Mouse (Mus musculus): ENCODE results near the gene Zfp511. TPM values are rescaled to one million over a fixed set of nuclear protein-coding genes. Genes with fewer than 3 reads are reported as not detected.

Zfp511 gene
- polyA plus RNA-seq, 1 experiment, result 57.7 TPM

DNA sequence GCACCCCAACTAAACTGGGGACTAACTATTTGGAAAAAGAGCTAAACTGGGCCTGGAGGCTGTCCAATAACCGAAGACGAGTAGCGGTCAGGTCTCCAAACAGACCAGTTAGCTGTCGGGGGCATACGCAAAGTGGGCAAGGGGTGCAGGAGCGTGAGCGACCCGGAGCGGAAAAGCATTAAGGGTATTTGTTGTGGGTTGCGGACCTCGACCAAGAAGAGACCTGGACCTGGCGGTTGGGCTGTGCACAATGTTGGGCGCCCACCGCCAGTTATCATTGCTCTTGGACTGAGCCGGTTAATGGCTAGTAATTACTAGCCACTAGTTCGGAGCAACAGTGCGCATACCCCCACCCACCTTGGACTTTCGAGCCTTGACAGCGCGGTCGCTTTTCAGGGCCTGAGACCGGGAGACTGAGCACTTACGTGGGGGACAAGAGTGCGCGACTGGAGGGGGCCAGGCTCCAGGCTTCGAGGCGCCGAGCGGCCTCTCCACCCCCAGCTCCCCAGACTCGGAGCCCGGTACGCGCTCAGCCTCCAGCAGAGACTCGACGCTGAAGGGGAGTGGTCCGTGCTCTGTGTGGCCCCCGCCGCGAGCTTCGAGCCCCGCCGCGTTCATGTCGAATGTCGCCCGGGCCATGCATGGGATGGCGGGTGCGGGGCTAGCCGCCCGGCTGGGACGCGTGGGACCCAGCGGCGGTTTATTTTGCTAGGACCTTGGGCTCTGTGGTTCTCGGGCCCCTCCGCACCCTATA is 12.3 kb downstream of the Zfp511 start, which contains the start of gene Msx3:
TSS of gene Msx3 (minus strand) at position 729 of the 754 bp plus-strand sequence.
- H3K4me3 ChIP-seq (ENCODE audit: control insufficient read depth, low read depth, low read length), result peak within 1 kb of the TSS; percentile 33
- H3K36me3 ChIP-seq (ENCODE audit: control insufficient read depth, insufficient read depth, low read length), result no peaks in the 10 kb centered on the region
- H3K4me1 ChIP-seq (ENCODE audit: control insufficient read depth, insufficient read depth, low read length), result peaks cover 6% of the 10 kb centered on the region
- TF ChIP-seq POLR2A (IDR thresholded peaks at IDR 0.05; ENCODE audit: control insufficient read depth, low read depth, low read length) (no peak), CTCF (IDR thresholded peaks at IDR 0.05; ENCODE audit: control insufficient read depth, insufficient read depth, insufficient replicate concordance, low read depth, low read length) (no peak)
- no peak within 1 kb of the TSS for H3K27ac ChIP-seq (ENCODE audit: control insufficient read depth, insufficient read depth, low read depth, low read length)
- H3K27me3 ChIP-seq (ENCODE audit: control insufficient read depth, insufficient read depth, low read length), result no peaks in the 10 kb centered on the region; the same call in 1 of the 2 replicates

DNA sequence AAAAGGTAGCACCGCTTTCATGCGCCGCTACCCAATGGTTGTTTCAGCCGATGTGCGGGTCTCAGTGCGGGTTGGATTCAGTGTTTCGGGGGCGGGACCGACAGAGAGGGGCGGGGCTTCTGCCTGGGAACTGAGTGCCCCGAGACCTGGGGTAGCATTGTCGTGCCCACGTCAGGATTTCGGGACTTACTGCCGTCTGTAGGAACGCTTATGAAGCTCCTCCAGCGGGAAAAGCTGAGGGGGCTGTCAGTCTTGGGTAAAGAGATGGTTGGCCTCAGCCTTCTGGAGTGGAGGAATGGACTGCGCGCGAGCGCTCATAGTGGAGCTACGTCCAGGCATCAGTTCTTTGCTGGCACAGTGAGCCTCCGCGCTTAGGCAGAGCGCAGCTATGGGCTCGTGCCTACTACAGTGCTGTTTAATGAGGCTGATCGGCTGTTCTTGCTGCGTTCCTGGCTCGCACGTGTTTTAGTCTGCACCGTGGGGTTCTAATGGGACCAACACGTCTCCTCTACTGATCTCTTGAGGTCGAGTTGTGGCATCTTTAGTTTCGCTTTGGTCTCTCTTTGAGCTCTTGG is 13.0 kb downstream of the Zfp511 start:
- Histone ChIP-seq H3K27me3 (ENCODE audit: control insufficient read depth, insufficient read depth, low read length) (no peaks in the 10 kb centered on the region; the same call in 1 of the 2 replicates), H3K27ac (ENCODE audit: control insufficient read depth, insufficient read depth, low read depth, low read length) (no peak overlapping the region), H3K4me3 (ENCODE audit: control insufficient read depth, low read depth, low read length) (peak overlapping the region; percentile 33), H3K36me3 (ENCODE audit: control insufficient read depth, insufficient read depth, low read length) (no peaks in the 10 kb centered on the region), H3K4me1 (ENCODE audit: control insufficient read depth, insufficient read depth, low read length) (peaks cover 6% of the 10 kb centered on the region)
- no peak for TF ChIP-seq POLR2A (IDR thresholded peaks at IDR 0.05; ENCODE audit: control insufficient read depth, low read depth, low read length)
- no peak for TF ChIP-seq CTCF (IDR thresholded peaks at IDR 0.05; ENCODE audit: control insufficient read depth, insufficient read depth, insufficient replicate concordance, low read depth, low read length)

DNA sequence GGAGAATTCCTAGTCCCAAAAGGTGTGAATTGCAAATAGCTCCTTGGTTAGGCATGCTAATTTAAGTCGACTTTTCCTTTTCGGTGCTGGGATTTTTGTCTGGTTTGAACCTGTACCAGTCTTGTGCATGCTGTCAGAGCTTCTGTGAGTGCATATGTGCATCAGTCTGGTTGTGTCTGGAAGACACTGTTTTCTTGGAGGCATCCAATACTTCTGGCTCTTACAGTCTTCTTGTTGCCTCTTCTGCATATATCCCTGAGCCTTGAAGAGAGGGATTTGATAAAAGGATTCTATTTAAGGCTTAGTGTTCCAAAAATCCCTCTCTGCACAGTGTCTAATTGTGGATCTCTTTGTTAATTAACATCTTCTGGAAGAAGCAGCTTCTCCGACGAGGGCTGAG is 17.9 kb downstream of the Zfp511 start:
- no peak for TF ChIP-seq CTCF (IDR thresholded peaks at IDR 0.05; ENCODE audit: control insufficient read depth, insufficient read depth, insufficient replicate concordance, low read depth, low read length)
- TF ChIP-seq POLR2A (IDR thresholded peaks at IDR 0.05; ENCODE audit: control insufficient read depth, low read depth, low read length), result no peak
- no peaks in the 10 kb centered on the region; the same call in 1 of the 2 replicates for H3K27me3 ChIP-seq (ENCODE audit: control insufficient read depth, insufficient read depth, low read length)
- H3K27ac ChIP-seq (ENCODE audit: control insufficient read depth, insufficient read depth, low read depth, low read length), result no peak overlapping the region
- no peak overlapping the region for H3K4me3 ChIP-seq (ENCODE audit: control insufficient read depth, low read depth, low read length)
- H3K4me1 ChIP-seq (ENCODE audit: control insufficient read depth, insufficient read depth, low read length), result peaks cover 12% of the 10 kb centered on the region
- H3K36me3 ChIP-seq (ENCODE audit: control insufficient read depth, insufficient read depth, low read length), result no peaks in the 10 kb centered on the region

DNA sequence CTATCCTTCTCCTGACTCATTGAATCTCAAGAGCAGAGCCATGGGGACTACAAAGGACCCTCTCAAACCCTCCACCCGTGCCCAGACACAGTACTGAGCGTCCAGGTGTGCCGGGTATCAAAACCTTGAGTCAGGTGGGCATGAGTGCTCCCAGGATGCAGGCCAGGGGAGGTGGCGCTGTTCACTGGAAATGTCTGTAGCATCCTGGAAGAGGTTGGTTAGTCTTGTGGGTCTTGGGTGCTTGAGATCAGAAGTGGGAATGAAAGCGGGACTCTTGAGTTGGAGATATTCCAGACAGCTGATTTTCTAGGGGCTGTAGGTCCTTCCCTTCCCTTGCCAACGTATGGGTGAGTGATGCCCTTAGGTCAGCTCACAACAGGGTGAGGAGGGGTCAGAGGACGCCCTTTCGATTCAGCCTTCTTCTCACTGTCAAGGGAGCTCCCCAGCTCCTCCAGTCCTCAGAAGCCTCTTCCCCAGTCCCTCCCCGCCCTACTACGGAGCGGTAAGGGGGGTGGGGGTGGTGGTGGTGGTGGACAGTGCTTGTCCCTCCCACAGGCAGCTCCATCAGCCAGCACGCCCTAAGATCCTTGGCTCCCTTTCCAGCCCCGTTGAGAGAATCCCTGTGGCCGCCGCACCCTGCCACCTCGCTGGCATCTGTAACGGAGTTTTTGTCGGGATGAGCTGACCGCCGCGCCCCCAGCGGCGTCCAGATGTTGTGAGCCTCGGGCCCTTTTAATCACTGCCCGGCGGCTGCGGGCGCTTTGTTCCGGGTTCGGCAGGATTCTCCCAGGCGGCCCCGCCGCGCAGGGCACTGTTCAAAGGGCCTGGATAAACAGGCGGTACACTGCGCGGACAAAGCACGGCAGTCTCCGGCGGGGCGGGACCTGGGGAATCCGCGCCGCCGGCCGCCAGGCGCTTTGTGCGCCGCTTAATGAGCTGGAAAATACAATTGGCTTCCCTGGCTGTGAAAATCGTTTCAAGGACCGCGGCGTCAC is 21.5 kb downstream of the Zfp511 start:
- Histone ChIP-seq H3K4me3 (ENCODE audit: control insufficient read depth, low read depth, low read length) (no peak overlapping the region; the same call in 1 of the 2 replicates), H3K4me1 (ENCODE audit: control insufficient read depth, insufficient read depth, low read length) (peaks cover 14% of the 10 kb centered on the region), H3K27me3 (ENCODE audit: control insufficient read depth, insufficient read depth, low read length) (no peaks in the 10 kb centered on the region; the same call in 1 of the 2 replicates), H3K27ac (ENCODE audit: control insufficient read depth, insufficient read depth, low read depth, low read length) (no peak overlapping the region), H3K36me3 (ENCODE audit: control insufficient read depth, insufficient read depth, low read length) (no peaks in the 10 kb centered on the region)
- no peak for TF ChIP-seq POLR2A (IDR thresholded peaks at IDR 0.05; ENCODE audit: control insufficient read depth, low read depth, low read length)
- TF ChIP-seq CTCF (IDR thresholded peaks at IDR 0.05; ENCODE audit: control insufficient read depth, insufficient read depth, insufficient replicate concordance, low read depth, low read length), result no peak

DNA sequence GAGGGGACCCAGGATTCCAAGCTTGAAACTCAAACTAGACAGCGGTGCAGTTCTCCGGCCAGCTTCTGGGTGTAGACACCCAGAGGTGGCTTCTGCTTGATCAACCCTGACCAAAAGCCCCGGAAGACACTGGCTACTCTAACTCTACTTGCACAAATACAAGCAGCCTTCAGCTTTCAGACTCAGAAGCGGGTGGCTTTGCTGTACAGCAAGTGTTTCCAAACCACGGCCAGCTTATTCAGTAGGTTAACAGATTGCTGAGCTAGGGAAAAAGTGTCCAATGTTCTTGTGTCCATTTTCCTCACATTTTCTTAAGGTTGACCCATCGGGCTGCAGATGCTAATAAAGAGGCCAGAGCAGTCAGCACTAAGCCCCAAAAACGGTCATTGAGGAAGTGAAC is 22.3 kb downstream of the Zfp511 start:
- Histone ChIP-seq H3K36me3 (ENCODE audit: control insufficient read depth, insufficient read depth, low read length) (no peaks in the 10 kb centered on the region), H3K27me3 (ENCODE audit: control insufficient read depth, insufficient read depth, low read length) (no peaks in the 10 kb centered on the region; the same call in 1 of the 2 replicates), H3K4me3 (ENCODE audit: control insufficient read depth, low read depth, low read length) (no peak overlapping the region), H3K27ac (ENCODE audit: control insufficient read depth, insufficient read depth, low read depth, low read length) (no peak overlapping the region), H3K4me1 (ENCODE audit: control insufficient read depth, insufficient read depth, low read length) (peaks cover 14% of the 10 kb centered on the region)
- TF ChIP-seq CTCF (IDR thresholded peaks at IDR 0.05; ENCODE audit: control insufficient read depth, insufficient read depth, insufficient replicate concordance, low read depth, low read length) (no peak), POLR2A (IDR thresholded peaks at IDR 0.05; ENCODE audit: control insufficient read depth, low read depth, low read length) (no peak)

DNA sequence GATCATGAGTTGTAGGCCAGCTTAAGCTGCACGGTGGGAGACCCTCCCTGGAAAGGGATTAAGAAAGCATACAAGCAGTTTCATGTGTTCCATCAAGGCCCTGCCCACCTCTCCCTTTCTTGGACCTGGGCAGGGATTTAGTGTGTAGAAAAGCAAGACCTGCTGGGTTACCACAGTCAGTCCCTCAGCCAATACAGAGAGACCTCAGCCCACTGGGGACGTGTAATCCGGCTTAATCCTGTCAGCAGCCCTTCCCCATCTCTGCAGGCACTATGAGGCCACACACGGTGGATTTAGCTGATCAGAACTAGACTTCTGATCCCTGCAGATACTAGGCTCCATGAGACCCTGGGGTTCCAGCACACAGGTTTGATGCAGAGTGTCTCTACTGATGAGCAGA is 23.4 kb downstream of the Zfp511 start:
- no peaks in the 10 kb centered on the region; the same call in 1 of the 2 replicates for H3K27me3 ChIP-seq (ENCODE audit: control insufficient read depth, insufficient read depth, low read length)

More for the DNA sequence above, 23.4 kb downstream of the Zfp511 start:
- Histone ChIP-seq H3K36me3 (ENCODE audit: control insufficient read depth, insufficient read depth, low read length) (no peaks in the 10 kb centered on the region), H3K27ac (ENCODE audit: control insufficient read depth, insufficient read depth, low read depth, low read length) (no peak overlapping the region), H3K4me3 (ENCODE audit: control insufficient read depth, low read depth, low read length) (no peak overlapping the region), H3K4me1 (ENCODE audit: control insufficient read depth, insufficient read depth, low read length) (peaks cover 14% of the 10 kb centered on the region)
- TF ChIP-seq CTCF (IDR thresholded peaks at IDR 0.05; ENCODE audit: control insufficient read depth, insufficient read depth, insufficient replicate concordance, low read depth, low read length) (no peak), POLR2A (IDR thresholded peaks at IDR 0.05; ENCODE audit: control insufficient read depth, low read depth, low read length) (no peak)
